Mouse (Mus musculus): ENCODE measurements around the gene Calm2.

Calm2 gene

DNA sequence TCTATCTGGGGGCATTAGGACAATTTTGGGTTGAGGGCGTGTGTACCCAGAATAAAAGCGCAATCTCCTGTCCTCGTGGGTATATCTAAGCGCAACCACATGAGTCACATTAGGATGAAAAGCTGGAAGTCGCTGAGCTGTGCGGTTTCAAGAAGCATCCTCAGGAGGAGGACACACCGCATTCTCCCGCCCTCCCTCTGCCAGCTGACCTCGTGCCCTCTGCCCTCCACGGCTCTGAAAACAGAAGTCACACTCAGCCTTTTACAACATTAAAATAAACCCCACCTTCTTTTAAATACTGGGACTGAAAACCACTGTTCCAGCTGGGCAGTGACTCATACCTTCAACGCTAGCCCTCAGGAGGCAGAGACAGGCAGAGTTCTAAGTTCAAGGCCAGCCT, 49.6 kb downstream of the Calm2 start:
- no peak for DNase-seq (ENCODE audit: low spot score)

GRCm38 (mm10) chr17:87391242-87391641, 55.5 kb downstream of the Calm2 start:
- no peak for DNase-seq (ENCODE audit: low spot score)

DNA sequence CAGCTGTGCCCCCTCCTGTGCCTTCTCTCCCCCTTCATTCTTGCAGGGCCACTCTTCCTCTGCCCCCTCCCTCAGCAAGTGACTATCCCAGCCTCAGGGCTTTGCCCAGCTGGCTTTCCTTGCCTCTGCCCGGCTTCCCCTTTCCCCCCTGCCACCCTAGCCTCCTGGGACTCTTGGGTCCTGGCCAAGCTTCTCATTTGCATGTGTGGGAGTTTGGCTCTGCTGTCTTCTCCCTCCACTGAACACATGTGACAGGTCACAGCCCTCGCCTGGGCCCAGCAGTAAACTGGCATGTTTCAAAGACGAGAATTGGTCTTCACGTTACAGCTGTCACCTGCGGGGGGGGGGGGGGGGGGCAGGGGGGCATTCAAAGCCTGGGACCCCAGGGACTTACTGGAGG, 59.7 kb downstream of the Calm2 start:
- DNase-seq (ENCODE audit: low spot score), result no peak

- no peak for DNase-seq (ENCODE audit: low spot score)
Observed at GRCm38 (mm10) chr17:87385835-87386234, 60.9 kb downstream of the Calm2 start.
